Mouse (Mus musculus) heart, embryonic 14.5 days (tissue): ENCODE data around the gene Canx. TPM values are rescaled to one million over a fixed set of nuclear protein-coding genes. Genes with fewer than 3 reads are reported as not detected.
"Not testable (repeated sequence)": the region's sequence is repeated elsewhere in the genome, so short reads cannot be mapped to it uniquely, and the experiment has no call there.

Experiments
- ATAC-seq: fragments of 200-750 bp; cut with Nextera tagmentation; 2 replicates; pipeline ENCODE4 v1.8.0; 2017; ENCODE audit warnings: low read depth, moderate TSS enrichment; ENCODE audit not compliant: insufficient number of reproducible peaks, insufficient read depth, low FRiP score
- H3K27ac ChIP-seq, 2 experiments: fragments of 200-500 bp in 1 of 2; fragments of 300-500 bp in 1 of 2; sonication (generic) in 1 of 2; replicated peaks in 1 of 2; 2 replicates each; pipeline ENCODE4 v1.5.1; 2012 to 2014; ENCODE audit warnings: low read depth in 2 of 2, low read length in 2 of 2, control low read depth in 1 of 2, mild to moderate bottlenecking in 1 of 2, mixed read lengths in 1 of 2; ENCODE audit not compliant: control insufficient read depth in 1 of 2, insufficient read depth in 1 of 2
- H3K27me3 ChIP-seq: fragments of 300-500 bp; sonication (generic); 2 replicates; pipeline ENCODE4 v1.6.1; 2014; ENCODE audit warnings: mild to moderate bottlenecking, low read length, control low read depth; ENCODE audit not compliant: control insufficient read depth, insufficient read depth
- H3K36me3 ChIP-seq: fragments of 300-500 bp; sonication (generic); 2 replicates; pipeline ENCODE4 v1.6.1; 2014; ENCODE audit warnings: mild to moderate bottlenecking, control low read depth, low read length, mixed read lengths; ENCODE audit not compliant: control insufficient read depth, insufficient read depth
- H3K4me1 ChIP-seq, 2 experiments: fragments of 200-500 bp in 1 of 2; fragments of 300-500 bp in 1 of 2; sonication (generic) in 1 of 2; 2 replicates each; pipeline ENCODE4 v1.6.1; 2012 to 2014; ENCODE audit warnings: low read length in 2 of 2, control low read depth in 1 of 2, mixed read lengths in 1 of 2; ENCODE audit not compliant: control insufficient read depth in 2 of 2, insufficient read depth in 2 of 2
- H3K4me2 ChIP-seq: fragments of 300-500 bp; sonication (generic); 2 replicates; pipeline ENCODE4 v1.6.1; 2014; ENCODE audit warnings: mild to moderate bottlenecking, low read length
- H3K4me3 ChIP-seq, 2 experiments: fragments of 200-500 bp in 1 of 2; fragments of 300-500 bp in 1 of 2; sonication (generic) in 1 of 2; 2 replicates each; pipeline ENCODE4 v1.5.1; 2012 to 2014; ENCODE audit warnings: low read length in 2 of 2, mild to moderate bottlenecking in 2 of 2, control low read depth in 1 of 2, low read depth in 1 of 2, moderate library complexity in 1 of 2; ENCODE audit not compliant: control insufficient read depth in 1 of 2, insufficient read depth in 1 of 2
- H3K9ac ChIP-seq: fragments of 300-500 bp; sonication (generic); 2 replicates; pipeline ENCODE4 v1.6.1; 2014; ENCODE audit warnings: mild to moderate bottlenecking, low read length
- H3K9me3 ChIP-seq: fragments of 300-500 bp; sonication (generic); 2 replicates; pipeline ENCODE4 v1.6.1; 2016; ENCODE audit warnings: low read length, control low read depth; ENCODE audit not compliant: control insufficient read depth
- whole genome bisulfite sequencing: fragments of 180-500 bp; shearing (Covaris S2); extraction: QIAGEN DNeasy Blood & Tissue Kit; methylation state at CpG from one replicate; pipeline ENCODE4 v1.1.7; 2014; 5-methylcytosine and 5-hydroxymethylcytosine counted together
- polyA plus RNA-seq: library from polyadenylated mRNA; unstranded; fragments of >200 nt; fragmentation: Nextera tagmentation; extraction: Ambion mirVana; gene quantifications from 2 replicates; pipeline ENCODE4 v1.2.1, GENCODE M21; 2014

Gene Canx
- polyA plus RNA-seq, 1 experiment from 2014 or later: 211 TPM

DNA sequence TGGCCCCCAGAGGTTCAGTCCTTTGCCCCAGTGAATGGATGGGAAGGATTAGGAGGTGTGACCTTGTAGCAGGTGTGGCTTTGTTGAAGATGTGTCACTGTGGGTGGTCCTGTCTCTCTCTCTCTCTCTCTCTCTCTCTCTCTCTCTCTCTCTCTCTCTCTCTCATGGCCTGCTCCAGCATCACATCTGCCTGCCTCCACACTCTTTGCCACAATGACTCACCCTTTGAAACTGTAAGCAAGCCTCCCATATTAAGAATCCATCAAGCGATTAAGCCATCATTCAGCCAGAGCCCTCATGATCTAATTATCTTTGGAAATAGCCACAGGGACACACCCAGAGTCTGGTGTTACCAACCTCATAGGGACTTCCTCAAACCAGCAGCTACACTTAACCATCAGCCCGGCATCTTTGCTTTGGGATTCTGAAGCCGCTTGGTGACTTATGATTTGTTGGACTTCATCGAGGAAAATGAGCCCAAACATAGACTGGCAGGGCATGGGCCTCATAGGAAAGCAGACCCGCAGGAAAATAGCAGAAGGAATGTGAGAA, 44.0 kb upstream of the Canx start:
- no peak for ATAC-seq
- Histone ChIP-seq H3K9ac (no peak overlapping the region), H3K4me2 (no peak overlapping the region), H3K4me1 (peaks cover 0 to 4% of the 10 kb centered on the region in 2 experiments; a peak in 2 of 4 replicates), H3K9me3 (no peaks in the 10 kb centered on the region), H3K4me3 (no peak overlapping the region), H3K36me3 (no peaks in the 10 kb centered on the region), H3K27me3 (no peaks in the 10 kb centered on the region), H3K27ac (no peak overlapping the region)
- WGBS: 86% methylated on average over 5 of the region's 5 CpGs

DNA sequence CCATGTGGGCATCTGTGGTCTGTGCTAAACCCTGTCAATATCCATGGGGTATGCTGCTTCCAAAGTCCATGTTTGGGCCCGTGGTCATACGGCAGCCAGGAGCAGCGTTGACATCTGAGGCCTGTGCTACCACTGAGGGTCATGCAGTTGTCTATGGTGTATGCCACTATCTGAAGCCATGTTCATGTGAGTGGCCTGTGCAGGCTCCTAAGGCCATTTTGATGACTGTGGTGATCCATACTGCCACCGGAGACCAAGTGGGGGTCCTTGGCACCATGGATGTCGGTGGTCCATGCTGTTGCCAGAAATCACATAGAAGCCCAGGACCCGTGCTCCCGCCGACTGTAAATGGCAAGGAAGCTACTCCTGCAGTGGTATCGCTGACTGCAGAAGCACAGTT, 42.1 kb upstream of the Canx start:
- WGBS: 87% methylated on average over 9 of the region's 9 CpGs
- Histone ChIP-seq H3K4me3 (no peak overlapping the region), H3K4me2 (no peak overlapping the region), H3K27me3 (no peaks in the 10 kb centered on the region), H3K36me3 (no peaks in the 10 kb centered on the region), H3K27ac (no peak overlapping the region), H3K4me1 (peaks cover 0 to 4% of the 10 kb centered on the region in 2 experiments; a peak in 2 of 4 replicates), H3K9me3 (no peaks in the 10 kb centered on the region), H3K9ac (no peak overlapping the region)
- ATAC-seq: no peak

DNA sequence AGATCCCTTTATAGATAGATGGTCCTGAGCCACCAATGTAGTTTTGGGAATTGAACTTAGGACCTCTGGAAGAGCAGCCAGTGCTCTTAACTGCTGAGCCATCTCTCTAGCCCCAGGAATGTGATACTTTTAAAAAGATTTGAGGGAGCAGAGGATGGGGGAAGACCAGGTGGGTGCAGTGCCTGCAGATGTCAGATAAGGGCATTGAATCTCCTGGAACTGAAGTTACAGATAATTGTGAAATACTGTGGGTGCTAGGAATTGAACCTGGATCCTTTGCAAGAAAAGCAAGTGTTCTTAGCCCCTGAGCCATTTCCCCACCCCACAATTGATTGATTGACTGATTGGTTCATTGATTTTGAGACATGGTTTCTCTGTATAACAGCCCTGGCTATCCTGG, 39.8 kb upstream of the Canx start:
- Histone ChIP-seq H3K4me3 (no peak overlapping the region), H3K9ac (no peak overlapping the region), H3K27ac (no peak overlapping the region), H3K4me2 (no peak overlapping the region), H3K9me3 (no peaks in the 10 kb centered on the region), H3K36me3 (no peaks in the 10 kb centered on the region), H3K27me3 (0 out of 2 replicates have a peak, but pooled peaks cover 4% of the 10 kb centered on the region), H3K4me1 (no peaks in the 10 kb centered on the region)
- ATAC-seq: no peak

DNA sequence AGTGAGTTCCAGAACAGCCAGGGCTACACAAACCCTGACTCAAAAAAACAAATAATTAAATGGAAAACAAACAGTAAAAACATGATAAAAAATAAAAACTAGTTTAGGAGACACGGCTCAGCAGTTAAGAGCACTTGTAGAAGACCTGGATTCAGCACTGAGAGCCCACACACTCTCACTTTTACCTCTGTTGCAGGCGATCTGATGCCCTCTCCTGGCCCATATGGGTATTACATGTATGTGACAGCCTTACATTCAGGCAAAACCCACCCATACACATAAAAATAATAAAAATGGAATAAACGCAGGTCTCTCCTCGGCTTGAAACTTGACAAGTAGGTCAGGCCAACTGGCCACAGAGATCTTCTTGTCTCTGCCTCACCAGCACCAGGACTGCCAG, 39.1 kb upstream of the Canx start:
- Histone ChIP-seq H3K27ac (no peak overlapping the region), H3K4me1 (no peaks in the 10 kb centered on the region), H3K4me2 (no peak overlapping the region), H3K9me3 (no peaks in the 10 kb centered on the region), H3K4me3 (no peak overlapping the region), H3K27me3 (0 out of 2 replicates have a peak, but pooled peaks cover 4% of the 10 kb centered on the region), H3K9ac (no peak overlapping the region), H3K36me3 (no peaks in the 10 kb centered on the region)
- ATAC-seq: no peak
- WGBS: 5% methylated on average over 4 of the region's 4 CpGs

DNA sequence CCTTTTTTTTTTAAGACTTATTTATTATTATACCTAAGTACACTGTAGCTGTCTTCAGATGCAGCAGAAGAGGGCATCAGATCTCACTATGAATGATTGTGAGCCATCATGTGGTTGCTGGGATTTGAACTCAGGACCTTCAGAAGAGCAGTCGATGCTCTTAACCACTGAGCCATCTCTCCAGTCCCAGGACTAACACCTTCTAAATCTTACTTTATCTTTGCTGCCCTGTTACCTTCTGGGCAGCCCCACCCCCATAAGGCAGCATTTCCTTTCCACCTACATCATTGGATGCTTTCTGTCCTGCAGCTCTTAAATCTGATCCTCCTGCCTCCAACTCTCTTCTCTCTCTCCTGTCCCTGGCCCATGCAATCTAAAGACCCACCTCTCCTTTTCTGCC, 35.8 kb upstream of the Canx start:
- not testable (repeated sequence) for H3K27ac ChIP-seq, ATAC-seq, H3K9ac ChIP-seq, H3K4me1 ChIP-seq, H3K4me3 ChIP-seq, H3K4me2 ChIP-seq, H3K9me3 ChIP-seq, H3K27me3 ChIP-seq, H3K36me3 ChIP-seq
- WGBS: 59% methylated on average over 1 of the region's 1 CpGs

DNA sequence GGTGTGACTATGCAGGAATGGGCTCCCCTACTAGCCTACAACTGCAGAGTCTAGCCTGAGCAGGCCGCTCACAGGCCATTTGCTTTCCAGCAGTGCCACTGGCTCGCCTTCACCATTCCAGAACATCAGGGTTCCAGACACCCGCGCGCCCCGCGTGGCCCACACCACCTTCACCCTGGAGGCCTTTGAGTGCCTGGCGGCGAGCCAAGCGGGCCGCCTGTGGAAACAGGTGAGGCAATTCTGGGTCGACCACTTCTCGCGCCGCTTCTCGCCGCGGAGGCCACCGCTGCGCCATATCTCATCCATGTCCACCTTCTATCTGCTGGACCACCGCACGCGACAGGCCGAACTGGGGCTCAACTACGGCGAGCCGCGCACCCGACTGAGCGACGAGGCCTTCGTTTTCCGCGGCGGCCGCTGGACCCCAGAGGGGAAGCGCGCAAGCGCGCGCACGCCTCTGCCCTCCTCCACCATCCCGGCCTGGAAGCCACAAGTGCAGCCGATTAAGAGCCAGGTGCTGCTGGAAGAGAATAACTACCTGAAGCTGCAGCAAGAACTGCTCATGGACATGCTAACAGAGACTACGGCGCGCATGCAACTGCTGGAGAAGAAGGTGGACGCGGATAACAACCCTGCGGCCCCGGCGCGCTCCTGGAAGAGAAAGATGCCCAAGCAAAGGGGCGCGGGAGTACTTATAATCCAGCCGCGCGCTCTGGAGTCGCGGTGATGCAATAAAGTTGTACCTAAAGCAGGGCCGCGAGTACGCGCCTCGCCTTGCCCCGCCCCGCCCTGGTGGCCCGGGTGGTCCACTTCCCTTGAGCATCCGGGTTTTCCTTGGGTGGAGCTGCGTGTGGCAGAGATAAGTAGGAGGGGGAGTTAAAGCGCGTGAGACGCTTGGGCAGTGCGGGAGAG, 33.7 kb upstream of the Canx start:
- Histone ChIP-seq H3K27ac (no peak overlapping the region), H3K27me3 (peaks cover 7% of the 10 kb centered on the region; the same call in 1 of the 2 replicates), H3K9me3 (no peaks in the 10 kb centered on the region), H3K4me3 (peak overlapping the region; percentile 68 to 69), H3K4me1 (no peaks in the 10 kb centered on the region), H3K36me3 (no peaks in the 10 kb centered on the region), H3K4me2 (peak overlapping the region; percentile 97), H3K9ac (peak overlapping the region; percentile 73)
- 2% methylated on average over 74 of the region's 74 CpGs for WGBS
- ATAC-seq: peak; percentile 45; the same call in 1 of the 2 replicates

DNA sequence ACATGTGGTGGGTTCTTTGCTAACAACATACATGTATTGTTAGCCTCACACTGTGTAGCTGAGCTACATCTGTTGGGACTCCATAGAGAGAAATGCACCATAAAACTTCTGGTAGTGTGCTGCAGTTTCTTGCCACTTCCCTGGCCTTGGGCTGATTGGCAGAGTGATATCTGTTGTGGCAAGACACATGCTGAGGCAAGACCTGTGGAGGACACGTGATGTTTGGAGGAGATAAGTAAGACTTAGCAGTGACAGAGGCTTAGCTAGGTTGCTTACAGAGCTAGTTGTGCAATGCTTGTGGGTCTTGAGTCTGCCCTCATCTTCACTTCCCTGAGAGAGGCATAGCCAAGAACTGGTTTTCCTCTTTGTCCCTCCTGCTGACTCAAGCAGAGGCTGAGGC, 29.9 kb upstream of the Canx start:
- H3K9ac ChIP-seq: no peak overlapping the region
- no peak overlapping the region for H3K27ac ChIP-seq
- H3K4me1 ChIP-seq: no peaks in the 10 kb centered on the region
- 33% methylated on average over 1 of the region's 1 CpGs for WGBS
- no peak overlapping the region for H3K4me3 ChIP-seq
- no peaks in the 10 kb centered on the region for H3K9me3 ChIP-seq
- H3K27me3 ChIP-seq: peaks cover 3% of the 10 kb centered on the region; the same call in 1 of the 2 replicates
- no peak overlapping the region for H3K4me2 ChIP-seq
- no peaks in the 10 kb centered on the region for H3K36me3 ChIP-seq
- ATAC-seq: no peak
